Mouse (Mus musculus) brain, adult 2 months (tissue): Measurements from ENCODE around the gene Smim10l1.

Source experiments
- DNase-seq: peaks from one replicate; pipeline ENCODE4 v3.0.0; 2011; ENCODE audit warnings: low read depth, low spot score

Smim10l1 gene

DNA sequence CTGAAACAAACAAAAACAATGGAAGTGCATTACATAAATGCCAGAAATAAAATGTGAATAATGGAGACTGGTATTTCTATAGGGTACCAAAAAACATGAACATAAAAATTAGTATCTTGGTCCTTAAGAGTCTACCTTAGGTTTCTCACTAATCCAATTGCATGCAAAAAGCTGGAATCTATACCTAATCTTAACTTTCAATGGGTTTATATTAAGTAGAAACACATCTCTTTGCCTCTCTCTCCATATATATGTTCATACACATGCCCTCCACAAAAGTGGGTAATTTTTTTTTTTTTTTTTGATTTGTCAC lies at the start of gene Smim10l1:
Smim10l1 (plus strand) TSS at position 301 of the 313 bp plus-strand sequence.
- DNase-seq: no peak

DNA sequence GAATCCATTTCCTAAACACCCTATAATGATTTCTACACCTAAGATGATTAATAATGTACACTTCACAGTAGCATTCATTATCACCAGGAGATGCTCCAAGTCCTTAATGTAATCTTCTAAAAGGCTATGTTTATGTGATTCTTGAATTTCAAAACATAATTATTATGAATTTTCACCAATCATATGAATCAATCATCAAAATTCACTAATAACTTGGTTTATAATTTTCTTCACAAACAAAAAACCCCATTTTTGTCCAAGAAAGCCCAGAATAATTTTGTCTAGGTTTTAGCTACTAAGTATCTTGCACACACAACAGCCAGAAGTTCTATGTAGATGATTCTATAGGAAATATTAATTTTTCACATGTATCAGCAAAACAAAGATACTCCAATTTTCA lies 49.0 kb upstream of the Smim10l1 start, which contains the start of gene Tas2r140:
Tas2r140 (minus strand) TSS at position 101 of the 400 bp plus-strand sequence.
- DNase-seq: no peak

DNA sequence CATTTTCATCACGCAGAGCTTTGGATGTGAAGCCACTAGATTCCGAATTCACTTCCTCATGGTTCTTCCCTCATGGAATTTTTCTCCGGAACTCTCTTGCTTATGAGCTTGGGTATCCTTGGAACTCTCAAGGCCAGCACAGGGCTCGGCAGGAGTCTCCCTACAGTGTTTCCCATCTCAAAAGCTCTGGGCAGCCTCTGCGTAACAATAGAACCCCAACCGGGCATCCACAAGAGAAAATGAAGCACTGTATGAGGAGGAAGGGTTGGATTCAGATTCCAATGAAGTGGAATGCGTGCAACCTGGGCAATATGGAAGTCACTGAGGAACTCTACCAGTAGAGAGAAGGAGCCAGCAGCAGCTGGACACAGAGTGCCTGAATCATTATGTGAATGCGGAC lies 12.5 kb upstream of the Smim10l1 start:
- no peak for DNase-seq

DNA sequence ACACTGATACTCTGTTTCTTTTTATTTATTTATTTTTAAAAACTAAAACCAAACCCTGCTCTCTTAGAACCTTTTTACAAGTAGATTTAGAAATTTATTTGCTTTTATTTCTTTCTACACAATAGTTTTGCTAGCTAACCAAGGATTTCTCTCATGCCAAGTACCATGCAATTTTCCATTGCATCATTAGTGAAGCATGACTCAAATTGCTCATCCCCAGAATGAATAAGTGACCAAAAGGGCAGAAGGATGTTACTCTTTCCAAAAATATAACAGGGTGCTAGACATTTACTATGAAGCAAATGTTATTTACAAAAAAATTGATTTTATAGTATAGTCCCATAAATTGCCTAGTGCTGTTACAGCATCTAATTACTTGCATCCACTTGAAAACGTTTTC lies 2.3 kb upstream of the Smim10l1 start:
- no peak for DNase-seq

DNA sequence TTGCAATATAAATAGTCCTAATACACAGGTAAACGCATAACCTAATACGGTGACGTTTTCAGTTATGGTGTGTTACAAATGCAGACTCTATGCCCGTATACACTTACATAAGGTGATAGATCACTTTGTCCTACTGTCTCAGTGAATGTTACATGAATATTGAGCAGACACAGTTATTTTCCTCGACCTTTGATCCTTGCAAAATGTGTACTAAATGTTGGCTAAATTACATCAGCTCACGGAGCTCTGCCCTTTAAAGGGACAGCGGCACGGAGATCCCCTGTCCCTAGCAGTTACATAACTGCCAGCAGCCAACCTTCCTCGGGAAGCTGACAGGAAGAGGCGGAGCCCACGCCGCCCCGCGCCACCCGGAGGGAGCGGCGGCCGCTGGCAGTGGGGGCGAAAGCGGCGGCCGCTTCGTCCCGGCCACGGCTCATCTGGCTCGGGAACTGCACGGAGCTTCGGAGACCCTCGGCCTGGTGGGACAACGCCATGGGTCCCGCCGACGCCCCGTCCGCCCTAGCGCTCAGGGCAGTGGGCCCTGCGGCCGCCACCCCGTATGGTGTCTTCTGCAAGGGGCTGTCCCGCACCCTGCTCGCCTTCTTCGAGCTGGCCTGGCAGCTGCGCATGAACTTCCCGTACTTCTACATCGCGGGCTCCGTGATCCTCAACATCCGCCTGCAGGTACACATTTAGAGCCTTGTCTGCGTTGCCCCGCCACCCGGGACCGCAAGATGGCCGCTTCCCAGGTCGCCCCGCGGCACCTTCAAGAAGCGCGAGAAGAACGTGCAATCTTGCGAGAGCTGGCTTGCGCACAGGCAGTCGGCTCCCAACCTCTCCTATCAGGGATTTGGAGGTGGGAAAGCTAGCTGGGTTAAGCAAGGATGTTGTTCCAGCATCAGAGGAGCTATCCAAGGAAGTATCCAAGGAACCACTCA lies 482 bp downstream of the Smim10l1 start:
- DNase-seq: peak; percentile 97
